Mouse (Mus musculus) testis, adult 2 months (tissue): ENCODE data around the gene Tub. TPM values are rescaled to one million over a fixed set of nuclear protein-coding genes. Genes with fewer than 3 reads are reported as not detected.

Experiments used
- H3K27ac ChIP-seq: fragments of 200-500 bp; 2 replicates; pipeline ENCODE4 v1.5.1; 2012; ENCODE audit warnings: low read depth, low read length; ENCODE audit not compliant: control insufficient read depth, insufficient read depth
- H3K27me3 ChIP-seq: fragments of 200-500 bp; 2 replicates; pipeline ENCODE4 v1.6.1; 2012; ENCODE audit warnings: mild to moderate bottlenecking, low read length, moderate library complexity; ENCODE audit not compliant: control insufficient read depth, insufficient read depth
- H3K36me3 ChIP-seq: fragments of 200-500 bp; 2 replicates; pipeline ENCODE4 v1.6.1; 2012; ENCODE audit warnings: mild to moderate bottlenecking, low read length; ENCODE audit not compliant: control insufficient read depth, insufficient read depth
- H3K4me1 ChIP-seq: fragments of 200-500 bp; 2 replicates; pipeline ENCODE4 v1.6.1; 2012; ENCODE audit warnings: low read length; ENCODE audit not compliant: control insufficient read depth, insufficient read depth
- H3K4me3 ChIP-seq: fragments of 200-500 bp; 2 replicates; pipeline ENCODE4 v1.5.1; 2012; ENCODE audit warnings: low read depth, mild to moderate bottlenecking, low read length, moderate library complexity, mixed read lengths; ENCODE audit not compliant: control insufficient read depth
- CTCF ChIP-seq: fragments of 200-500 bp; IDR thresholded peaks from 2 replicates; pipeline ENCODE4 v1.5.1; 2012; ENCODE audit warnings: low read depth, mild to moderate bottlenecking, inconsistent platforms, low read length, moderate library complexity; ENCODE audit not compliant: control insufficient read depth, insufficient read depth, insufficient replicate concordance
- POLR2A ChIP-seq: fragments of 200-500 bp; IDR thresholded peaks from 2 replicates; pipeline ENCODE4 v1.6.1; 2012; ENCODE audit warnings: low read depth, mild to moderate bottlenecking, inconsistent platforms, low read length, moderate library complexity; ENCODE audit not compliant: control insufficient read depth
- polyA plus RNA-seq: library from polyadenylated mRNA; depleted of rRNA; stranded (reverse); fragments of >200 nt; gene quantifications from 2 replicates; pipeline ENCODE4 v1.2.3, GENCODE M21; 2012; rRNA removed

Gene Tub
- polyA plus RNA-seq, 1 experiment = 12.5 TPM

GRCm38 (mm10) chr7:109069641-109070040 is 119.5 kb downstream of the Tub start:
- H3K27me3 ChIP-seq = no peaks in the 10 kb centered on the region
- no peaks in the 10 kb centered on the region for H3K4me1 ChIP-seq
- no peak overlapping the region for H3K27ac ChIP-seq
- no peak overlapping the region for H3K4me3 ChIP-seq
- TF ChIP-seq CTCF (no peak), POLR2A (no peak)
- H3K36me3 ChIP-seq = no peaks in the 10 kb centered on the region

GRCm38 (mm10) chr7:109072326-109072725 is 122.2 kb downstream of the Tub start:
- no peak overlapping the region for H3K27ac ChIP-seq
- H3K4me3 ChIP-seq = no peak overlapping the region
- TF ChIP-seq POLR2A = no peak
- no peak for TF ChIP-seq CTCF
- H3K4me1 ChIP-seq = no peaks in the 10 kb centered on the region
- no peaks in the 10 kb centered on the region for H3K36me3 ChIP-seq
- H3K27me3 ChIP-seq = no peaks in the 10 kb centered on the region

GRCm38 (mm10) chr7:109082269-109083112 is 132.4 kb downstream of the Tub start:
- no peaks in the 10 kb centered on the region for H3K36me3 ChIP-seq
- peak overlapping the region; percentile 82 for H3K27ac ChIP-seq
- peak overlapping the region; percentile 99 for H3K4me3 ChIP-seq
- TF ChIP-seq CTCF (no peak), POLR2A (no peak)
- H3K4me1 ChIP-seq = peaks cover 4% of the 10 kb centered on the region
- no peaks in the 10 kb centered on the region for H3K27me3 ChIP-seq

DNA sequence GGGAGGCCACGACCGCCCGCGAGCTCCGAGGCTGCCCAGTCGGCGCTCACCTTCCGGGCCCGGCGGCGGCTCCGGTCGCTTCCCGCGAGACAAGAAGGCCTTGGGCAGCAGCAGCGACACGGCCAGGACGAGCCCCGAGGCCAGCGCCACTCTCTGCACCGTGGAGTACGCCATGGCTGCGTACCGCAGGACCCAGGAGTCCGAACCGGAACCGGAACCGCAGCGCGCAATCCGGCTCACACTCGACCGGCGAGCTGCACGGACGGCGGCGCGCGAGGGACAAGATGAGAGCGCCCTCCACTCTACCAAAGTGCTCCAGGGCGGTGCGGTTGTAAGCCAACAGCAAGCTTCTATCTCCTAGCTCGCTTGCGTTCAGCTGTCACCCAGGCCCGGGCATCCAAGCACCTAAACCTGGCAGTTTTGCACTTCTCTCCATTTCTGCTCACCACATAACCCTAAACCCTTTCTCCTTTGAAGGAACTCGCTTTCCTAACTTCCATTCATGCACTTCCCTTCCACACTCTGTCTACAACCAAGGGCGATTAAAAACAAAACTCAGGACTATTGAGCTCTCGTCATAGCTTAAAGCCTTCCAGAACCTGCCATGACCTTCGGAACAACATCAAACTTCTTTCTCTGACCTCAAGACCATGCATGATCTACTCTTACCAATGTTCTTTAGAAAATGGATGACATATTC is 133.1 kb downstream of the Tub start, which contains the start of gene Ric3:
Gene Ric3 (minus strand): TSS at position 219 of the 700 bp plus-strand sequence.
- TF ChIP-seq CTCF = no peak
- TF ChIP-seq POLR2A = peak; percentile 79
- Histone ChIP-seq H3K36me3 (no peaks in the 10 kb centered on the region), H3K4me1 (peaks cover 4% of the 10 kb centered on the region), H3K27me3 (no peaks in the 10 kb centered on the region), H3K27ac (peak within 1 kb of the TSS; percentile 84), H3K4me3 (peak within 1 kb of the TSS; percentile 99)

- Histone ChIP-seq H3K27ac (no peak overlapping the region), H3K36me3 (no peaks in the 10 kb centered on the region), H3K4me3 (no peak overlapping the region), H3K27me3 (no peaks in the 10 kb centered on the region), H3K4me1 (peaks cover 4% of the 10 kb centered on the region)
- TF ChIP-seq CTCF (no peak), POLR2A (no peak)
Observed at GRCm38 (mm10) chr7:109083813-109084184, 133.7 kb downstream of the Tub start.

Other genes starting within 250 kb of the Tub start
- 0.10 and 0.12 TPM in 2 replicates for gene Olfr512, start 237.0 kb upstream of the Tub start, polyA plus RNA-seq
- not detected in 2 replicates for gene Olfr513, start 199.4 kb upstream of the Tub start, polyA plus RNA-seq
- not detected in 2 replicates for gene Olfr514, start 124.3 kb upstream of the Tub start, polyA plus RNA-seq
- not detected in 2 replicates for gene Olfr516, start 99.8 kb upstream of the Tub start, polyA plus RNA-seq
- gene Olfr517, start 78.0 kb upstream of the Tub start, polyA plus RNA-seq = not detected in 2 replicates
- gene Olfr518, start 65.3 kb upstream of the Tub start, polyA plus RNA-seq = not detected in 2 replicates
- gene Olfr519, start 55.9 kb upstream of the Tub start, polyA plus RNA-seq = not detected in 2 replicates
- gene Nlrp10, start 20.2 kb upstream of the Tub start, polyA plus RNA-seq = 0.06 and 0.10 TPM in 2 replicates
- gene Eif3f, start 15.9 kb upstream of the Tub start, polyA plus RNA-seq = 54.7 and 70.9 TPM in 2 replicates
- 4.1 and 4.5 TPM in 2 replicates for gene Ric3, start 133.0 kb downstream of the Tub start, polyA plus RNA-seq
- 4.6 and 5.0 TPM in 2 replicates for gene Lmo1, start 224.9 kb downstream of the Tub start, polyA plus RNA-seq